ENCODE assay signal across 34 mouse cellular contexts in the genomic region with DNA sequence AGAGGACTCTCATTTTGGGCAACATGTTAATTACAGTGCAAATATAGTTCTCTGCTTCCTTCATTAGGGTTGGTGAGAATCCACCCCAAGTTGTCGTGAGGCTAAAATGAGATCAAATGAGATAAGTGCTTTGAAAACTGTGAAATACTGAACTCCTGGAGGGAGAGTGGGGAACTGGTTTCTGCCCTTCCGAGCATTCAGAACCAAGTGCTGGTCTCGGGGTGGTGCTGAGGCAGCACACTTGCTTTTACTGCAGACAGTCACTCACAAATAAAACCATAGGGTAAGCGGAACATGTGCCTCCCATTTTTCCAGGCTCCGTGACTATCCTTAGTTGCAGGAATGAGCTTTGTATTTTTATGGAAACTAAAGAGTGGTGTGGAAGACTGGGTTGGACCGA. TPM values are rescaled to one million over a fixed set of nuclear protein-coding genes. Genes with fewer than 3 reads are reported as not detected.
"Had no signal": no experiment of that assay in that cellular context is flagged by ENCODE, and none has a peak within 500 bp of the region (broad histone marks: within the 10 kb centered on the region; RNA-seq: fewer than 3 reads in every experiment).

No protein-coding gene starts in this region.

- H3K9me3 ChIP-seq: heart, embryonic 13.5 days; heart, embryonic 15.5 days; hindbrain, embryonic 10.5 days; hindbrain, embryonic 12.5 days; intestine, embryonic 15.5 days; limb, embryonic 10.5 days; limb, embryonic 12.5 days; liver, embryonic 13.5 days had no signal

- H3K27ac ChIP-seq: gastrocnemius, adult 2 months; heart, adult 2 months; heart, embryonic 13.5 days; heart, embryonic 15.5 days; hindbrain, embryonic 10.5 days; hindbrain, embryonic 12.5 days; hindbrain, embryonic 14.5 days; intestine, embryonic 15.5 days; layer of hippocampus, adult 2 months; left cerebral cortex, adult 2 months; limb, embryonic 10.5 days; limb, embryonic 12.5 days; liver, embryonic 13.5 days had no signal

- H3K27me3 ChIP-seq: heart, embryonic 15.5 days; hindbrain, embryonic 12.5 days; intestine, embryonic 15.5 days; limb, embryonic 12.5 days; liver, embryonic 13.5 days had no signal

- H3K4me3 ChIP-seq: gastrocnemius, adult 2 months; heart, adult 2 months; heart, embryonic 13.5 days; heart, embryonic 15.5 days; hindbrain, embryonic 10.5 days; hindbrain, embryonic 12.5 days; intestine, embryonic 15.5 days; layer of hippocampus, adult 2 months; left cerebral cortex, adult 2 months; limb, embryonic 10.5 days; limb, embryonic 12.5 days; liver, embryonic 13.5 days had no signal

- H3K4me2 ChIP-seq: heart, embryonic 11.5 days; heart, embryonic 13.5 days; heart, embryonic 15.5 days; hindbrain, embryonic 12.5 days; hindbrain, embryonic 14.5 days; intestine, embryonic 15.5 days; limb, embryonic 12.5 days; liver, embryonic 11.5 days; liver, embryonic 13.5 days had no signal

- H3K36me3 ChIP-seq: heart, embryonic 13.5 days; heart, embryonic 15.5 days; hindbrain, embryonic 10.5 days; hindbrain, embryonic 12.5 days; intestine, embryonic 15.5 days; limb, embryonic 10.5 days; limb, embryonic 12.5 days; liver, embryonic 13.5 days had no signal

- DNase-seq: gastrocnemius, adult 2 months; gastrocnemius, postnatal 10 days; gastrocnemius, postnatal 25 days; heart, adult 2 months; heart, postnatal 14 days; heart, postnatal 4 days; kidney, adult 18-20 months; kidney, adult 8-10 months; kidney, postnatal 10 days; kidney, postnatal 25 days; kidney, postnatal 4 days; liver; liver, embryonic 13.5 days had no signal

- H3K9ac ChIP-seq: heart, embryonic 13.5 days; heart, embryonic 15.5 days; hindbrain, embryonic 12.5 days; hindbrain, embryonic 14.5 days; intestine, embryonic 15.5 days; limb, embryonic 12.5 days; liver, embryonic 13.5 days had no signal

- ATAC-seq: hindbrain, embryonic 16.5 days; inflammation-experienced regulatory T-cells, adult 6 months; intestine, embryonic 15.5 days; intestine, postnatal 0 days had no signal

- H3K4me1 ChIP-seq: heart, embryonic 15.5 days; intestine, embryonic 15.5 days; limb, embryonic 12.5 days; liver, embryonic 13.5 days had no signal

RNA-seq across cellular contexts. Expression of a gene that starts 26.7 kb away (rescaled TPM):
- total RNA-seq: gastrocnemius, adult 2 months; gastrocnemius, postnatal 4 days; granulocyte monocyte progenitor cell, adult 5-6 weeks had no signal
- polyA plus RNA-seq: heart, postnatal 0 days; inflammation-experienced regulatory T-cells, adult 6 months had no signal

RNA-seq across cellular contexts. Expression of a gene that starts 50.7 kb away (rescaled TPM):
- total RNA-seq: gastrocnemius, adult 2 months; gastrocnemius, postnatal 25 days; gastrocnemius, postnatal 4 days; heart, adult 2 months; heart, postnatal 14 days; heart, postnatal 4 days; layer of hippocampus, adult 2 months; layer of hippocampus, postnatal 25 days; left cerebral cortex, adult 2 months; left cerebral cortex, postnatal 14 days; left cerebral cortex, postnatal 36 days had no signal
- polyA plus RNA-seq: heart, adult 2 months; heart, embryonic 13.5 days; heart, embryonic 15.5 days; heart, postnatal 0 days; hindbrain, embryonic 10.5 days; hindbrain, embryonic 12.5 days; hindbrain, embryonic 14.5 days; inflammation-experienced regulatory T-cells, adult 6 months had no signal
